Mouse (Mus musculus) heart, postnatal 0 days (tissue): ENCODE data around the gene Haus7. TPM values are rescaled to one million over a fixed set of nuclear protein-coding genes. Genes with fewer than 3 reads are reported as not detected.

Experiments
- ATAC-seq: fragments of 200-750 bp; cut with Nextera tagmentation; 2 replicates; pipeline ENCODE4 v1.8.0; 2017; ENCODE audit warnings: low read depth, moderate number of reproducible peaks, moderate library complexity; ENCODE audit not compliant: insufficient read depth
- DNase-seq: peaks from one replicate; pipeline ENCODE4 v3.0.0-alpha.2; 2016; ENCODE audit warnings: low spot score
- H3K27ac ChIP-seq: fragments of 300-500 bp; sonication (generic); 2 replicates; pipeline ENCODE4 v1.5.1; 2014; ENCODE audit warnings: low read depth, mild to moderate bottlenecking
- H3K27me3 ChIP-seq: fragments of 300-500 bp; sonication (generic); 2 replicates; pipeline ENCODE4 v1.6.1; 2014; ENCODE audit warnings: low read length, mixed read lengths; ENCODE audit not compliant: control insufficient read depth, insufficient read depth
- H3K36me3 ChIP-seq: fragments of 300-500 bp; sonication (generic); replicated peaks from 2 replicates; pipeline ENCODE4 v1.6.1; 2014; ENCODE audit warnings: low read length, mixed read lengths; ENCODE audit not compliant: control insufficient read depth, insufficient read depth
- H3K4me1 ChIP-seq: fragments of 300-500 bp; sonication (generic); 2 replicates; pipeline ENCODE4 v1.6.1; 2014; ENCODE audit warnings: antibody characterized with exemption; ENCODE audit not compliant: control insufficient read depth, insufficient read depth
- H3K4me2 ChIP-seq: fragments of 300-500 bp; sonication (generic); 2 replicates; pipeline ENCODE4 v1.6.1; 2014; ENCODE audit warnings: low read depth, mild to moderate bottlenecking, low read length, moderate library complexity
- H3K4me3 ChIP-seq: fragments of 300-500 bp; sonication (generic); 2 replicates; pipeline ENCODE4 v1.5.1; 2014; ENCODE audit warnings: low read depth, low read length
- H3K9ac ChIP-seq: fragments of 300-500 bp; sonication (generic); replicated peaks from 2 replicates; pipeline ENCODE4 v1.6.1; 2014; ENCODE audit warnings: low read depth, low read length, mixed read lengths
- H3K9me3 ChIP-seq: fragments of 300-500 bp; sonication (generic); replicated peaks from 2 replicates; pipeline ENCODE4 v1.6.1; 2016; ENCODE audit warnings: low read length; ENCODE audit not compliant: control insufficient read depth
- CTCF ChIP-seq: IDR thresholded peaks from 2 replicates; pipeline ENCODE4 v1.5.1; 2016; ENCODE audit warnings: antibody characterized with exemption, control low read depth, low read depth
- EP300 ChIP-seq: IDR thresholded peaks from 2 replicates; pipeline ENCODE4 v1.6.1; 2016; ENCODE audit warnings: antibody characterized with exemption, low read depth
- WGBS: fragments of 180-500 bp; shearing (Covaris S2); extraction: QIAGEN DNeasy Blood & Tissue Kit; methylation state at CpG from one replicate; pipeline ENCODE4 v1.1.7; 2014; 5-methylcytosine and 5-hydroxymethylcytosine counted together
- polyA plus RNA-seq: library from polyadenylated mRNA; unstranded; fragments of >200 nt; fragmentation: Nextera tagmentation; extraction: Ambion mirVana; gene quantifications from 2 replicates; pipeline ENCODE4 v1.2.1, GENCODE M21; 2015
- total RNA-seq: library from RNA; depleted of rRNA; stranded (reverse); fragments of >200 nt; gene quantifications from 2 replicates; pipeline ENCODE4 v1.2.3, GENCODE M21; 2014; ENCODE audit warnings: low replicate concordance; rRNA removed

Gene Haus7
- total and polyA plus RNA-seq, 2 experiments from 2014 or later: 23.2 to 34.7 TPM

- Histone ChIP-seq H3K27ac (no peak overlapping the region), H3K4me3 (no peak overlapping the region), H3K4me1 (no peaks in the 10 kb centered on the region), H3K4me2 (no peak overlapping the region), H3K27me3 (no peaks in the 10 kb centered on the region), H3K9ac (no peak overlapping the region), H3K36me3 (no peaks in the 10 kb centered on the region), H3K9me3 (no peaks in the 10 kb centered on the region)
- WGBS: 93% methylated on average over 1 of the region's 1 CpGs
- ATAC-seq (no peak), DNase-seq (no peak)
- TF ChIP-seq EP300 (no peak), CTCF (no peak)
These were observed 62.4 kb downstream of the Haus7 start for GRCm38 (mm10) chrX:73396446-73396845.

- Histone ChIP-seq H3K27ac (no peak overlapping the region), H3K9me3 (no peaks in the 10 kb centered on the region), H3K9ac (no peak overlapping the region), H3K4me2 (no peak overlapping the region), H3K27me3 (no peaks in the 10 kb centered on the region), H3K4me1 (no peaks in the 10 kb centered on the region), H3K36me3 (no peaks in the 10 kb centered on the region), H3K4me3 (no peak overlapping the region)
- no peak for TF ChIP-seq EP300
- no peak for TF ChIP-seq CTCF
- no peak for ATAC-seq
- WGBS: 54% methylated on average over 4 of the region's 4 CpGs
- no peak for DNase-seq
These were observed 67.4 kb downstream of the Haus7 start for GRCm38 (mm10) chrX:73391481-73391880.

Other genes with a start within 250 kb of the Haus7 start
- not detected in 2 replicates for gene Xlr4b, start 244.7 kb downstream of the Haus7 start, total RNA-seq
- gene Xlr4b, start 244.7 kb downstream of the Haus7 start, polyA plus RNA-seq: 0.90 TPM in 1 of 2 replicates, not detected in the other
- 16.0 and 20.7 TPM in 2 replicates for gene F8a, start 230.8 kb downstream of the Haus7 start, total RNA-seq
- gene F8a, start 230.8 kb downstream of the Haus7 start, polyA plus RNA-seq: 12.3 and 12.4 TPM in 2 replicates
- gene Xlr4c, start 215.9 kb downstream of the Haus7 start, total RNA-seq: not detected in 2 replicates
- gene Xlr4c, start 215.9 kb downstream of the Haus7 start, polyA plus RNA-seq: 0.38 TPM in 1 of 2 replicates, not detected in the other
- not detected in 2 replicates for gene Xlr3c, start 193.7 kb downstream of the Haus7 start, total RNA-seq
- not detected in 2 replicates for gene Xlr3c, start 193.7 kb downstream of the Haus7 start, polyA plus RNA-seq
- gene Xlr5a, start 166.1 kb downstream of the Haus7 start, total RNA-seq: not detected in 2 replicates
- gene Xlr5a, start 166.1 kb downstream of the Haus7 start, polyA plus RNA-seq: not detected in 2 replicates
- gene Xlr5c, start 166.1 kb downstream of the Haus7 start, total RNA-seq: not detected in 2 replicates
- not detected in 2 replicates for gene Xlr5c, start 166.1 kb downstream of the Haus7 start, polyA plus RNA-seq
- gene Gm45015, start 122.2 kb downstream of the Haus7 start, total RNA-seq: not detected in 2 replicates
- gene Gm45015, start 122.2 kb downstream of the Haus7 start, polyA plus RNA-seq: not detected in 2 replicates
- 25.4 and 28.8 TPM in 2 replicates for gene Zfp275, start 116.4 kb downstream of the Haus7 start, total RNA-seq
- 3.2 and 3.3 TPM in 2 replicates for gene Zfp275, start 116.4 kb downstream of the Haus7 start, polyA plus RNA-seq
- not detected in 2 replicates for gene Gm18336, start 60.3 kb downstream of the Haus7 start, total RNA-seq
- not detected in 2 replicates for gene Gm18336, start 60.3 kb downstream of the Haus7 start, polyA plus RNA-seq
- 0.76 TPM in 1 of 2 replicates, not detected in the other for gene Zfp92, start 47.9 kb downstream of the Haus7 start, total RNA-seq
- not detected in 2 replicates for gene Zfp92, start 47.9 kb downstream of the Haus7 start, polyA plus RNA-seq
- gene Trex2, start 23.7 kb downstream of the Haus7 start, total RNA-seq: not detected in 2 replicates
- gene Trex2, start 23.7 kb downstream of the Haus7 start, polyA plus RNA-seq: not detected in 2 replicates
- 198 and 304 TPM in 2 replicates for gene Bgn, start 24.6 kb upstream of the Haus7 start, total RNA-seq
- gene Bgn, start 24.6 kb upstream of the Haus7 start, polyA plus RNA-seq: 61.6 and 64.1 TPM in 2 replicates
- 0.53 and 1.1 TPM in 2 replicates for gene Atp2b3, start 44.0 kb upstream of the Haus7 start, total RNA-seq
- gene Atp2b3, start 44.0 kb upstream of the Haus7 start, polyA plus RNA-seq: 0.14 and 0.20 TPM in 2 replicates
- gene Dusp9, start 180.4 kb upstream of the Haus7 start, total RNA-seq: 0.39 and 2.2 TPM in 2 replicates
- 0.12 and 0.19 TPM in 2 replicates for gene Dusp9, start 180.4 kb upstream of the Haus7 start, polyA plus RNA-seq
- 2.7 and 14.8 TPM in 2 replicates for gene Pnck, start 201.1 kb upstream of the Haus7 start, total RNA-seq
- gene Pnck, start 201.1 kb upstream of the Haus7 start, polyA plus RNA-seq: 9.9 and 12.0 TPM in 2 replicates
- 99.7 and 138 TPM in 2 replicates for gene Slc6a8, start 214.1 kb upstream of the Haus7 start, total RNA-seq
- 11.0 and 11.9 TPM in 2 replicates for gene Slc6a8, start 214.1 kb upstream of the Haus7 start, polyA plus RNA-seq